Mouse (Mus musculus) lung, embryonic 16.5 days (tissue): ENCODE measurements at regions not wholly inside any gene's neighbourhood (a gene's known extent, or its start where the extent isn't known, plus 50 kb on each side); places are given as distances from the start of the nearest gene placed in this dataset.

Source experiments
- ATAC-seq: fragments of 200-750 bp; cut with Nextera tagmentation; 2 replicates; pipeline ENCODE4 v1.8.0; 2017; ENCODE audit warnings: low read depth, mild to moderate bottlenecking, moderate library complexity
- H3K27ac ChIP-seq: fragments of 300-500 bp; sonication (generic); 2 replicates; pipeline ENCODE4 v1.5.1; 2014; ENCODE audit warnings: mild to moderate bottlenecking, control low read depth, low read length
- H3K27me3 ChIP-seq: fragments of 300-500 bp; sonication (generic); 2 replicates; pipeline ENCODE4 v1.6.1; 2014; ENCODE audit warnings: low read depth, low read length, mixed read lengths; ENCODE audit not compliant: control insufficient read depth, insufficient read depth
- H3K36me3 ChIP-seq: fragments of 300-500 bp; sonication (generic); 2 replicates; pipeline ENCODE4 v1.6.1; 2014; ENCODE audit warnings: low read length; ENCODE audit not compliant: control insufficient read depth, insufficient read depth
- H3K4me1 ChIP-seq: fragments of 300-500 bp; sonication (generic); replicated peaks from 2 replicates; pipeline ENCODE4 v1.6.1; 2014; ENCODE audit warnings: low read length, mixed read lengths; ENCODE audit not compliant: control insufficient read depth, insufficient read depth
- H3K4me2 ChIP-seq: fragments of 300-500 bp; sonication (generic); 2 replicates; pipeline ENCODE4 v1.6.1; 2014; ENCODE audit warnings: low read depth, low read length, control low read depth
- H3K4me3 ChIP-seq: fragments of 300-500 bp; sonication (generic); 2 replicates; pipeline ENCODE4 v1.5.1; 2014; ENCODE audit warnings: mild to moderate bottlenecking, low read length, control low read depth
- H3K9ac ChIP-seq: fragments of 300-500 bp; sonication (generic); 2 replicates; pipeline ENCODE4 v1.6.1; 2014; ENCODE audit warnings: low read length, control low read depth
- H3K9me3 ChIP-seq: fragments of 300-500 bp; sonication (generic); 2 replicates; pipeline ENCODE4 v1.6.1; 2016; ENCODE audit warnings: low read length; ENCODE audit not compliant: control insufficient read depth
- WGBS: fragments of 180-500 bp; shearing (Covaris S2); extraction: QIAGEN DNeasy Blood & Tissue Kit; methylation state at CpG from one replicate; pipeline ENCODE4 v1.1.7; 2014; 5-methylcytosine and 5-hydroxymethylcytosine counted together

GRCm38 (mm10) chr13:53648353-53648752 lies 175.5 kb upstream of the Msx2 start:
- no peak for ATAC-seq
- 93% methylated on average over 15 of the region's 15 CpGs for WGBS
- no peaks in the 10 kb centered on the region for H3K9me3 ChIP-seq

GRCm38 (mm10) chr13:53642557-53642956 lies 169.7 kb upstream of the Msx2 start:
- H3K27ac ChIP-seq = no peak overlapping the region
- no peak overlapping the region for H3K9ac ChIP-seq
- no peak for ATAC-seq
- no peaks in the 10 kb centered on the region for H3K4me1 ChIP-seq
- no peaks in the 10 kb centered on the region for H3K9me3 ChIP-seq
- H3K27me3 ChIP-seq = no peaks in the 10 kb centered on the region
- WGBS = 76% methylated on average over 5 of the region's 5 CpGs
- no peak overlapping the region for H3K4me2 ChIP-seq
- H3K4me3 ChIP-seq = no peak overlapping the region
- H3K36me3 ChIP-seq = no peaks in the 10 kb centered on the region

More at GRCm38 (mm10) chr13:53648353-53648752, 175.5 kb upstream of the Msx2 start:
- Histone ChIP-seq H3K4me1 (no peaks in the 10 kb centered on the region), H3K27ac (no peak overlapping the region), H3K9ac (no peak overlapping the region), H3K4me3 (no peak overlapping the region), H3K4me2 (no peak overlapping the region), H3K36me3 (no peaks in the 10 kb centered on the region), H3K27me3 (no peaks in the 10 kb centered on the region)

- H3K4me2 ChIP-seq = no peak overlapping the region
- no peaks in the 10 kb centered on the region for H3K4me1 ChIP-seq
- no peaks in the 10 kb centered on the region for H3K9me3 ChIP-seq
- H3K4me3 ChIP-seq = no peak overlapping the region
- 72% methylated on average over 5 of the region's 5 CpGs for WGBS
- H3K27me3 ChIP-seq = no peaks in the 10 kb centered on the region
- ATAC-seq = no peak
- H3K9ac ChIP-seq = no peak overlapping the region
- no peak overlapping the region for H3K27ac ChIP-seq
- no peaks in the 10 kb centered on the region for H3K36me3 ChIP-seq
Observed at GRCm38 (mm10) chr13:53639584-53639983, 166.7 kb upstream of the Msx2 start.

- Histone ChIP-seq H3K9me3 (no peaks in the 10 kb centered on the region), H3K4me1 (no peaks in the 10 kb centered on the region), H3K9ac (no peak overlapping the region), H3K4me3 (no peak overlapping the region), H3K36me3 (no peaks in the 10 kb centered on the region), H3K4me2 (no peak overlapping the region), H3K27me3 (no peaks in the 10 kb centered on the region), H3K27ac (no peak overlapping the region)
- ATAC-seq = no peak
- 49% methylated on average over 10 of the region's 10 CpGs for WGBS
Observed at GRCm38 (mm10) chr13:53639115-53639514, 166.2 kb upstream of the Msx2 start.

- 24% methylated on average over 5 of the region's 5 CpGs for WGBS
- no peaks in the 10 kb centered on the region for H3K9me3 ChIP-seq
- no peak overlapping the region for H3K4me3 ChIP-seq
- no peak overlapping the region for H3K27ac ChIP-seq
- no peak for ATAC-seq
- H3K9ac ChIP-seq = no peak overlapping the region
- H3K27me3 ChIP-seq = no peaks in the 10 kb centered on the region
- no peak overlapping the region for H3K4me2 ChIP-seq
- H3K4me1 ChIP-seq = no peaks in the 10 kb centered on the region
- H3K36me3 ChIP-seq = no peaks in the 10 kb centered on the region
Observed at GRCm38 (mm10) chr13:53636011-53636410, 163.1 kb upstream of the Msx2 start.

- Histone ChIP-seq H3K4me1 (no peaks in the 10 kb centered on the region), H3K27me3 (no peaks in the 10 kb centered on the region), H3K27ac (no peak overlapping the region), H3K9me3 (no peaks in the 10 kb centered on the region), H3K36me3 (no peaks in the 10 kb centered on the region), H3K9ac (no peak overlapping the region), H3K4me3 (no peak overlapping the region), H3K4me2 (no peak overlapping the region)
- ATAC-seq = no peak
- WGBS = 51% methylated on average over 9 of the region's 9 CpGs
Observed at GRCm38 (mm10) chr13:53634637-53635203, 161.8 kb upstream of the Msx2 start.

GRCm38 (mm10) chr13:53598050-53598449 lies 125.2 kb upstream of the Msx2 start:
- Histone ChIP-seq H3K4me2 (no peak overlapping the region), H3K27ac (no peak overlapping the region)

GRCm38 (mm10) chr13:53596871-53597800 lies 124.3 kb upstream of the Msx2 start:
- Histone ChIP-seq H3K9ac (no peak overlapping the region), H3K27me3 (no peaks in the 10 kb centered on the region), H3K4me3 (no peak overlapping the region), H3K9me3 (no peaks in the 10 kb centered on the region), H3K4me2 (no peak overlapping the region), H3K27ac (no peak overlapping the region), H3K4me1 (no peaks in the 10 kb centered on the region), H3K36me3 (no peaks in the 10 kb centered on the region)
- WGBS = 72% methylated on average over 19 of the region's 19 CpGs
- ATAC-seq = no peak

More at GRCm38 (mm10) chr13:53598050-53598449, 125.2 kb upstream of the Msx2 start:
- WGBS = 67% methylated on average over 10 of the region's 10 CpGs
- Histone ChIP-seq H3K4me3 (no peak overlapping the region), H3K36me3 (no peaks in the 10 kb centered on the region), H3K4me1 (no peaks in the 10 kb centered on the region), H3K9ac (no peak overlapping the region), H3K9me3 (no peaks in the 10 kb centered on the region), H3K27me3 (no peaks in the 10 kb centered on the region)
- no peak for ATAC-seq

GRCm38 (mm10) chr13:53592755-53593154 lies 119.9 kb upstream of the Msx2 start:
- 11% methylated on average over 5 of the region's 5 CpGs for WGBS
- no peaks in the 10 kb centered on the region for H3K27me3 ChIP-seq
- H3K4me3 ChIP-seq = no peak overlapping the region
- H3K36me3 ChIP-seq = no peaks in the 10 kb centered on the region
- no peak overlapping the region for H3K27ac ChIP-seq
- no peak overlapping the region for H3K4me2 ChIP-seq
- no peak overlapping the region for H3K9ac ChIP-seq
- no peaks in the 10 kb centered on the region for H3K9me3 ChIP-seq
- no peak for ATAC-seq
- H3K4me1 ChIP-seq = no peaks in the 10 kb centered on the region
